Mouse (Mus musculus): Measurements from ENCODE around the gene Atp5j.
A peak's percentile ranks its signal among the peaks of the same experiment; 100 is the strongest.

Atp5j gene

DNA sequence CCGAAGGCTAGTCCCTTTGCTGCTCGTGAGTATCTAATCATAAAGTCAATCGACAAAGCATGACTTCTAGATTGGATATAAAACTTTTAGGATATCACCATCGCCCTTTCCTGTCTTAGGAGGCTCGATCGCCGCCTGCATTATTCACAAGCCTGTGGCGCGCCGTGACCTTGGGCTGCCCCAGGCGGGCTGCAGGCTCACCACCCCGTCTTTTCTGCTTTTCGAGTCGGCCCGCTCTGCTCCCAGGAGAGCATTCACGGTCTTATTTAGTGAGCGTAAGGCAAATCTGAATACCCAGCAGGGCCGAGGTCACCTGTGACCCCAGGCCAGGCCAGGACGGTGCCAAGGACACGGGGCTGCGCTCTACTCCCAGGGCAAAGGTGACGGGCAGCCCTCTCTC lies 1.1 kb downstream of the Atp5j start:
- peaks cover 11% of the 10 kb centered on the region for H3K36me3 ChIP-seq (ENCODE audit: control insufficient read depth, insufficient read depth, low read length, poor library complexity, severe bottlenecking)
- DNase-seq (ENCODE audit: low read depth, low spot score): no peak
- no peaks in the 10 kb centered on the region for H3K27me3 ChIP-seq (ENCODE audit: control insufficient read depth, insufficient read depth, low read length, poor library complexity, severe bottlenecking)

DNA sequence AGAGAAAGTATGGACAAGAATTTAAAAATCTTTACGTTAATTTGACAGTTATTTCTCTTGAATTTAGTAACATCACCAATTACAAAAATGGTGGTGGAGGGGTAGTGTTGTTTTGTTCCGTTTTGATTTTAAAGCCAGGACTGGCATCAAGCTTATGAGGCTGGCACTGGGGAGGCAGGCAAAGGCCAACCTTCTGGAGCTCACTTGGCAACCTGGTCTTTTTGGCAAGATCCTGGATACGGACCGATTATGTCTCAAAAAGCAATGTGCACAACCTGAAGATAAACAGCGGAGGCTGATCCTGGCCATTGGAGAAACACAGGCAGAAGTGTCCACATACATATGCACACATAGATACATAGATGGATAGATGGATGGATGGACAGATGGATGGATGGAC lies 2.7 kb downstream of the Atp5j start:
- Histone ChIP-seq H3K36me3 (ENCODE audit: control insufficient read depth, insufficient read depth, low read length, poor library complexity, severe bottlenecking) (peaks cover 10% of the 10 kb centered on the region), H3K27me3 (ENCODE audit: control insufficient read depth, insufficient read depth, low read length, poor library complexity, severe bottlenecking) (no peaks in the 10 kb centered on the region)
- DNase-seq (ENCODE audit: low read depth, low spot score): no peak

GRCm38 (mm10) chr16:84831696-84832095 lies 3.7 kb downstream of the Atp5j start:
- no peak for DNase-seq (ENCODE audit: low read depth, low spot score)
- H3K36me3 ChIP-seq (ENCODE audit: control insufficient read depth, insufficient read depth, low read length, poor library complexity, severe bottlenecking): peaks cover 15% of the 10 kb centered on the region
- no peaks in the 10 kb centered on the region for H3K27me3 ChIP-seq (ENCODE audit: control insufficient read depth, insufficient read depth, low read length, poor library complexity, severe bottlenecking)

- H3K36me3 ChIP-seq (ENCODE audit: control insufficient read depth, insufficient read depth, low read length, poor library complexity, severe bottlenecking): peaks cover 17% of the 10 kb centered on the region
- H3K27me3 ChIP-seq (ENCODE audit: control insufficient read depth, insufficient read depth, low read length, poor library complexity, severe bottlenecking): no peaks in the 10 kb centered on the region
- no peak for DNase-seq (ENCODE audit: low read depth, low spot score)
Measured at GRCm38 (mm10) chr16:84825009-84825408, 10.4 kb downstream of the Atp5j start.

DNA sequence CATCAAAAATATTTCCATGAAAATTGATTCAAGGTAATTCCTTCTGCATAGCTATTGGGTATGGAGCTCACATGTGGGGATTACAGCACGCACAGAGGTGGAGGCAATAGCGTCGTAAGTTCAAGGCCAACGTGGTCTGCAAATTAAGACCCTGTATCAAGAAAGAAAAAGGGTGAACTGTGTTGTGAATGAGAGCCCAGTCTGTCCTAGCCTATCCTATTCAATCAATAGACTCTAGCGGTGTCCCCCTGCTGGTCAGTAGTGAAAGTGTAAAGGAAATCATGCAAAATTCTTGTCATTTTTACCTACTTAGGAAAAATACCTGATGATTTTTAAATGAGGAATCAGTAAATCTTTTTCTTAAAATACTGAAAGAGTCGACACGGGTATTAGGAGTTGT lies 18.0 kb downstream of the Atp5j start:
- DNase-seq (ENCODE audit: low read depth, low spot score): peak; percentile 61

GRCm38 (mm10) chr16:84814511-84814910 lies 20.9 kb downstream of the Atp5j start:
- Histone ChIP-seq H3K36me3 (ENCODE audit: control insufficient read depth, insufficient read depth, low read length, poor library complexity, severe bottlenecking) (no peaks in the 10 kb centered on the region), H3K27me3 (ENCODE audit: control insufficient read depth, insufficient read depth, low read length, poor library complexity, severe bottlenecking) (no peaks in the 10 kb centered on the region)
- DNase-seq (ENCODE audit: low read depth, low spot score): no peak

More for the DNA sequence above, 18.0 kb downstream of the Atp5j start:
- no peaks in the 10 kb centered on the region for H3K36me3 ChIP-seq (ENCODE audit: control insufficient read depth, insufficient read depth, low read length, poor library complexity, severe bottlenecking)
- H3K27me3 ChIP-seq (ENCODE audit: control insufficient read depth, insufficient read depth, low read length, poor library complexity, severe bottlenecking): no peaks in the 10 kb centered on the region

GRCm38 (mm10) chr16:84813852-84814251 lies 21.6 kb downstream of the Atp5j start:
- no peak for DNase-seq (ENCODE audit: low read depth, low spot score)
- H3K36me3 ChIP-seq (ENCODE audit: control insufficient read depth, insufficient read depth, low read length, poor library complexity, severe bottlenecking): no peaks in the 10 kb centered on the region
- no peaks in the 10 kb centered on the region for H3K27me3 ChIP-seq (ENCODE audit: control insufficient read depth, insufficient read depth, low read length, poor library complexity, severe bottlenecking)

DNA sequence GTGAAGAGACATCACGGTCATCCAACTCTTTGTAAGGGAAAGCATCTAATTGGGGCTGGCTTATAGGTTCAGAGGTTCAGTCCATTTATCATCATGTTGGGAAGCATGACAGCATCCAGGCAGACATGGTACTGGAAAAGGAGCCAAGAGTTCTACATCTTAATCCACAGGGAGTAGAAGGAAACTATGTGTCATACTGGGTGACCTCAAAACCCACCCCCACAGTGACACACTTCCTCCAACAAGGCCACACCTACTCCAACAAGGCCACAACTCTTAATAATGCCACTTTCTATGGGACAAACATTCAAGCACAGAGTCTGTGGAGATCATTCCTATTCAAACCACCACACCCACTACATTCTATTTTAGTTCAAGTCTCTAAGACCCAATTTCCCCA lies 25.2 kb downstream of the Atp5j start:
- H3K27me3 ChIP-seq (ENCODE audit: control insufficient read depth, insufficient read depth, low read length, poor library complexity, severe bottlenecking): no peaks in the 10 kb centered on the region
- H3K36me3 ChIP-seq (ENCODE audit: control insufficient read depth, insufficient read depth, low read length, poor library complexity, severe bottlenecking): no peaks in the 10 kb centered on the region
- no peak for DNase-seq (ENCODE audit: low read depth, low spot score)

DNA sequence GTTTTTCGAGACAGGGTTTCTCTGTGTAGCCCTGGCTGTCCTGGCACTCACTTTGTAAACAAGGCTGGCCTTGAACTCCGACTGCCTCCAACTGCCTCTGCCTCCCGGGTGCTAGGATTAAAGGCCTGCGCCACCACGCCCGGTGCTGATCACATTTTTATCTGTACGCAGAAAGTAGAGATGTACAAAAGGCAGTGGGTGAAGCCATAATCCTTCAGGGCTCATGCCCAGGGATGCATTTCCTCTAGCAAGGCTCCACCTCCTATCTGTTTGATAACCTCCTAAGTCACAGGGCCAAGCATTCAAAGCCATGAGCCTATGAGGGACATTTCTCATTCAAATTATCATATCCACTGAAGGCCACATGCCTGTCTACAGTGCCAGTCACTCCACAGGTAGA lies 27.6 kb downstream of the Atp5j start:
- Histone ChIP-seq H3K36me3 (ENCODE audit: control insufficient read depth, insufficient read depth, low read length, poor library complexity, severe bottlenecking) (no peaks in the 10 kb centered on the region), H3K27me3 (ENCODE audit: control insufficient read depth, insufficient read depth, low read length, poor library complexity, severe bottlenecking) (no peaks in the 10 kb centered on the region)
- no peak for DNase-seq (ENCODE audit: low read depth, low spot score)

DNA sequence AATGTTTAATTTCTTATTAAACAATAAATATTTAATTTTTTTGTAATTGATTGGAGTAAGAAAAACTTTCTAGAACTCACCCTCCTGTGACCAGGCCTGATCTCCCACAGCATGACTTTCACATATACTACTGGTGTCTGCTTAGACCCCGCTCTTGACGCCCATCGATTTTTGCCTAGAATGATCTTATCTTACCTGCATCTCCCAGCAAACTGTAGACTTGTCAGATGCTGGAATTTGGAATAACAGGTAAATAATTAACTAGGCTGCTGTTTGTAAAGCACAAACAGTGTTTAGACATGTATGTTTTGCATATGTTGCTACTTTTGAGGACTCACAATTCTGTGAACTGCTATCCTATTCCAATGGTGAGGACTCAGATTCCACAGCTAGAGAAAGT lies 29.2 kb downstream of the Atp5j start:
- Histone ChIP-seq H3K27me3 (ENCODE audit: control insufficient read depth, insufficient read depth, low read length, poor library complexity, severe bottlenecking) (no peaks in the 10 kb centered on the region), H3K36me3 (ENCODE audit: control insufficient read depth, insufficient read depth, low read length, poor library complexity, severe bottlenecking) (no peaks in the 10 kb centered on the region)
- DNase-seq (ENCODE audit: low read depth, low spot score): no peak

- Histone ChIP-seq H3K36me3 (ENCODE audit: control insufficient read depth, insufficient read depth, low read length, poor library complexity, severe bottlenecking) (no peaks in the 10 kb centered on the region), H3K27me3 (ENCODE audit: control insufficient read depth, insufficient read depth, low read length, poor library complexity, severe bottlenecking) (no peaks in the 10 kb centered on the region)
- DNase-seq (ENCODE audit: low read depth, low spot score): no peak
Measured at GRCm38 (mm10) chr16:84804866-84805265, 30.6 kb downstream of the Atp5j start.

DNA sequence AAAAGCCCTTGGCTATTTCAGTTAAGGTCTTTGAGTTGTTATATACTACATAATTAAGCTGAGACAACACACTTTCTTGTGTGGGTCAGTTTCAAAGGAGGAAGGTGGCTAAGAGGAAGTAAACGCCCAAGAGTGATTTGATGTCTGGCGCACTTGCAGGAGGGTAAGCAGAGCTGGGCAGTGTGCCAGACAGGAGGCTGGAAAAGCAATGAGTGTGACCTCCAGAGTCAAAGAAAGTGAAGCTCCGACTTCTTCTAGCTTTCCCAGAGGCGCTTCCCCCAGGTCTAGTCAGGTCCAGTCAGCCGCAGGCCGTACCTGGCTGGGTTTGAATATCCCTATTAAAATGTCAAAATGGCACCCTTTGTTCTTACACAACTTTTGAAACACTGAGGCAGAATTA lies 33.2 kb downstream of the Atp5j start:
- peak; percentile 16 for DNase-seq (ENCODE audit: low read depth, low spot score)
- no peaks in the 10 kb centered on the region for H3K36me3 ChIP-seq (ENCODE audit: control insufficient read depth, insufficient read depth, low read length, poor library complexity, severe bottlenecking)
- no peaks in the 10 kb centered on the region for H3K27me3 ChIP-seq (ENCODE audit: control insufficient read depth, insufficient read depth, low read length, poor library complexity, severe bottlenecking)

DNA sequence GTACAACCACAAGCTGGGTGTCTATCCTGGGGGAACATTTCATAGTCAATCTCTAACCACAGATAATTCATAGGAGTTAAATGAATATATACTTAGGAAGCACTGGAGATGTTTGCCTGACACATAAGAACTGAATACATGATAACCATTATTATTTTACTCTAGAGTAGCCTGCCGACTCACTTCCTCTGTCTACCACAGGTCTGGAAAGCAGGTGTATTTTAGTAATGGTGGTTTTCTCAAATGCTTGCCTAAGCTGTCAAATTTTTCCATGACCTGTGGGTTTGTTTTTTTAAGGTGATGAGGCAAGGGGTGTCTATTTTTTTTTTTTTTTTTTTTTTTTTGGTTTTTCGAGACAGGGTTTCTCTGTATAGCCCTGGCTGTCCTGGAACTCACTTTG lies 35.4 kb downstream of the Atp5j start:
- DNase-seq (ENCODE audit: low read depth, low spot score): no peak
- no peaks in the 10 kb centered on the region for H3K27me3 ChIP-seq (ENCODE audit: control insufficient read depth, insufficient read depth, low read length, poor library complexity, severe bottlenecking)
- no peaks in the 10 kb centered on the region for H3K36me3 ChIP-seq (ENCODE audit: control insufficient read depth, insufficient read depth, low read length, poor library complexity, severe bottlenecking)

GRCm38 (mm10) chr16:84796678-84797077 lies 38.7 kb downstream of the Atp5j start:
- Histone ChIP-seq H3K36me3 (ENCODE audit: control insufficient read depth, insufficient read depth, low read length, poor library complexity, severe bottlenecking) (no peaks in the 10 kb centered on the region), H3K27me3 (ENCODE audit: control insufficient read depth, insufficient read depth, low read length, poor library complexity, severe bottlenecking) (no peaks in the 10 kb centered on the region)
- no peak for DNase-seq (ENCODE audit: low read depth, low spot score)

DNA sequence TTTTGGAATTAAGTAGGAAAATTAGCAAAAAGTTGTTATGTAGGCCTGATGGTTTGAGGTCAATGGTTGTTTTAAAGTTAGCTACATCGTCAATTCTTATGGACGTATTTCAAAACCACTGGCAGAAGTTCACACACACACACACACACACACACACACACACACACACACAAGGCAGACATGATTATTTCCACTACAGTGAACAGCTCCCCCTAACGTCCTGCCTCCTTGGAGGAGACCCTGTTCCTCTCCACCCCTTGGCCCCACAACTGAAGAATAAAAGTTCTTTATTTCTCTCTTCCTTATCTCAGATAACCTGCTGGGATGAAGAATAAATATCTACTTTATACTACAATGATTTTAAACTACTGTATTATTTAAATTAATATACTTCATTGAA lies 40.1 kb downstream of the Atp5j start:
- H3K27me3 ChIP-seq (ENCODE audit: control insufficient read depth, insufficient read depth, low read length, poor library complexity, severe bottlenecking): no peaks in the 10 kb centered on the region
- no peak for DNase-seq (ENCODE audit: low read depth, low spot score)
- H3K36me3 ChIP-seq (ENCODE audit: control insufficient read depth, insufficient read depth, low read length, poor library complexity, severe bottlenecking): no peaks in the 10 kb centered on the region

DNA sequence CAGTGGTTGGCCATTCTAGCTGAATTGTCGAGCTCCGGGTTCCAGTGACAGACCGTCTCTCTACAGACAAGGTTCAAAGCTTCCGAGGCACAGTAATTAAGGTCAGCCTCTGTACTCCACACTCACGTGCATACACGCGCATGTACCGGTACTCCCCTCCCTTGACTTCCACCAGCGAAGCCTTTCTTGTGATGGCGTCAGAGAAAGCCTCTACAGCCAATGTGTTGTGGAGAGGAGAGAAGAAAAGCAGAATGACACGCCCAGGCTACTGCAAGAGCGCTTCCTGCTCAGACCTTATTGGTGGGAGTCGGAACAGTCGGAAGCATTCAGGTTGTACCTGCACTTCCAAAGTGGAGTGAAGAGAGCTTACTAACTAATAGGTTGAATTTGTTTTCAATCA lies 42.0 kb downstream of the Atp5j start:
- no peak for DNase-seq (ENCODE audit: low read depth, low spot score)
- no peaks in the 10 kb centered on the region for H3K36me3 ChIP-seq (ENCODE audit: control insufficient read depth, insufficient read depth, low read length, poor library complexity, severe bottlenecking)

More for the DNA sequence above, 42.0 kb downstream of the Atp5j start:
- no peaks in the 10 kb centered on the region for H3K27me3 ChIP-seq (ENCODE audit: control insufficient read depth, insufficient read depth, low read length, poor library complexity, severe bottlenecking)
